Mouse (Mus musculus) T-helper 1 cell (primary cell): ENCODE measurements around the gene Fktn.
"Not testable (repeated sequence)": the region's sequence is repeated elsewhere in the genome, so short reads cannot be mapped to it uniquely, and the experiment has no call there.

Source experiments
- in situ Hi-C: fragments of 300-600 bp; cut with MboI, MseI; formaldehyde crosslinking; loops from one replicate; pipeline ENCODE4 v1.15.1; 2025; ENCODE audit warnings: high pct_unique_total_duplicates

The Fktn gene

GRCm38 (mm10) chr4:53713704-53714050 lies at the start of gene Fktn:
Gene Fktn (plus strand): TSS chr4:53713998.
- in situ Hi-C loops = no loop called here

- in situ Hi-C loops = no loop called here
Measured at GRCm38 (mm10) chr4:53682092-53682491, 31.7 kb upstream of the Fktn start.

GRCm38 (mm10) chr4:53688965-53689364 lies 24.8 kb upstream of the Fktn start:
- in situ Hi-C loops = no loop called here

GRCm38 (mm10) chr4:53691418-53691817 lies 22.4 kb upstream of the Fktn start:
- in situ Hi-C loops = no loop called here

GRCm38 (mm10) chr4:53709166-53709565 lies 4.6 kb upstream of the Fktn start:
- in situ Hi-C loops = not testable (repeated sequence)

GRCm38 (mm10) chr4:53710021-53710420 lies 3.8 kb upstream of the Fktn start:
- in situ Hi-C loops = no loop called here

- in situ Hi-C loops = no loop called here
Measured at GRCm38 (mm10) chr4:53710555-53711328, 3.1 kb upstream of the Fktn start.

GRCm38 (mm10) chr4:53714051-53714814 lies 435 bp downstream of the Fktn start:
- in situ Hi-C loops = no loop called here

- in situ Hi-C loops = no loop called here
Measured at GRCm38 (mm10) chr4:53715977-53716376, 2.2 kb downstream of the Fktn start.

GRCm38 (mm10) chr4:53717546-53717945 lies 3.7 kb downstream of the Fktn start:
- in situ Hi-C loops = no loop called here

- in situ Hi-C loops = no loop called here
Measured at GRCm38 (mm10) chr4:53718261-53718660, 4.5 kb downstream of the Fktn start.

GRCm38 (mm10) chr4:53722506-53722905 lies 8.7 kb downstream of the Fktn start:
- in situ Hi-C loops = no loop called here

- in situ Hi-C loops = not testable (repeated sequence)
Measured at GRCm38 (mm10) chr4:53726100-53726499, 12.3 kb downstream of the Fktn start.

GRCm38 (mm10) chr4:53728121-53728520 lies 14.3 kb downstream of the Fktn start:
- in situ Hi-C loops = no loop called here

GRCm38 (mm10) chr4:53738956-53739616 lies 25.3 kb downstream of the Fktn start:
- in situ Hi-C loops = no loop called here

- in situ Hi-C loops = loop anchor here (25.0 kb wide), 1 partner anchor 862 kb away; no protein-coding TSS in a partner anchor
Measured at GRCm38 (mm10) chr4:53749831-53750230, 36.0 kb downstream of the Fktn start.

GRCm38 (mm10) chr4:53750391-53751120 lies 36.8 kb downstream of the Fktn start:
- in situ Hi-C loops = loop anchor here (25.0 kb wide), 1 partner anchor 862 kb away; no protein-coding TSS in a partner anchor

- in situ Hi-C loops = loop anchor here (25.0 kb wide), 1 partner anchor 855 kb away; no protein-coding TSS in a partner anchor
Measured at GRCm38 (mm10) chr4:53757030-53757429, 43.2 kb downstream of the Fktn start.

GRCm38 (mm10) chr4:53758764-53759163 lies 45.0 kb downstream of the Fktn start:
- in situ Hi-C loops = loop anchor here (25.0 kb wide), 1 partner anchor 854 kb away; no protein-coding TSS in a partner anchor

- in situ Hi-C loops = loop anchor here (25.0 kb wide), 1 partner anchor 853 kb away; no protein-coding TSS in a partner anchor
Measured at GRCm38 (mm10) chr4:53759678-53760077, 45.9 kb downstream of the Fktn start.

- in situ Hi-C loops = loop anchor here (25.0 kb wide), 1 partner anchor 850 kb away; no protein-coding TSS in a partner anchor
Measured at GRCm38 (mm10) chr4:53762501-53762900, 48.7 kb downstream of the Fktn start.
